Mouse (Mus musculus) frontal cortex, adult 2 months (tissue): ENCODE data around the gene Cstad. TPM values are rescaled to one million over a fixed set of nuclear protein-coding genes. Genes with fewer than 3 reads are reported as not detected.

Experiments
- DNase-seq, 2 experiments: peaks; one replicate each; pipeline ENCODE4 v3.0.0; 2022; ENCODE audit warnings: low spot score in 1 of 2; ENCODE audit errors: extremely low spot score in 1 of 2
- polyA plus RNA-seq: library from polyadenylated mRNA; depleted of rRNA; stranded (reverse); fragments of >200 nt; gene quantifications from 2 replicates; pipeline ENCODE4 v1.2.3, GENCODE M21; 2012

Gene Cstad
- polyA plus RNA-seq, 1 experiment: 5.7 TPM

DNA sequence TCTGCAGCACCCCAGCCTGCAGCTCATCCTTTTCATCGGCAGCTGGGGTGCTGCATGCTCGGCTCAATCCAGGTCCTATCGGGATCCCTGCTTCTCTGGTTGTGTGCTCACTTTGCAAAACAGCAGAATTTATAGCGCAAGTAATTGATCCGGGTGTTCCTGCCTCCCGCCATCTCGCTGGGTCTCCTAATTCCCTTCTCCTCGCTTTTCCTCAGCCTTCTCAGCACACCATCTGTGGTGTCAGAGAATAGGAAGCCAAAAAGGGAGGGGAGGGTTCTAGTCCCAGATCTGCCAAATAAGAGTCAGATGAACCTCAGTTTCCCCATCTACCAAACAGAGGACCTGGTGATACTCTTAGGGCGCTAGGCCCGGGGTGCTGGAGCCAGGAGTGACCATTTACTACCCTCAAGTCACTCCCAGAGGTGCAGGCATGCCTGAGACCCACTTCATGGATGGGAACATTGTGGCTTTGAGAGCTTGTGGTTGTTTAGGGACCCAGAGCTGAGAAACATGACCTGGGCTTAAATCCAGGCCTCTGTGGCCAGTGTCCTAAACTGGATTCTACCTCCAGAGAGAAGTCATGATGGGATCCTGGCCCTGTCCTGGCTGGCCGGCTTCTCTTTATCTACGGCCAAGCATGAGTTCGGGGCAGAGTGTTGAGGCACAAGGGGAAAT lies 1.1 kb upstream of the Cstad start:
- DNase-seq: peak in 1 of 2 experiments; percentile 60

DNA sequence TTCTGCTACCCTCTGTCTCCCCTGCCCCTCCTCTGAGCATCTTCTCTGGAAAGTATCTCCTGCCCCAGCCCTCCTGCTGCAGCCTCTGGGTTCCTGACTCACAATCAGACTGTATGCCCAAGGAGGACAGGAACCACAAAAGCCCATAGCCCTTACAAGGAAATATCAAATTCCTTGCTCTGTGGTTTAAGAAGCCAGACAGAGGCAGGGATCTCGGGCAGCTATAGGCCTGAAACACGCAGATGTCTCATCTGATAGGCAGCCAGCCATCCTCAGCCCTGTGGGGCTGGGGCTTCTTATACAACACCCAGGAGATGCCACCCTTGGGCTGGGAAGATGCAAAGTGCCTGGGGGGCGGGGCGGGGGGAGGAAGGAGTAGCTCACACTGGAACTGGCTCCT lies 956 bp downstream of the Cstad start:
- no peak for DNase-seq

DNA sequence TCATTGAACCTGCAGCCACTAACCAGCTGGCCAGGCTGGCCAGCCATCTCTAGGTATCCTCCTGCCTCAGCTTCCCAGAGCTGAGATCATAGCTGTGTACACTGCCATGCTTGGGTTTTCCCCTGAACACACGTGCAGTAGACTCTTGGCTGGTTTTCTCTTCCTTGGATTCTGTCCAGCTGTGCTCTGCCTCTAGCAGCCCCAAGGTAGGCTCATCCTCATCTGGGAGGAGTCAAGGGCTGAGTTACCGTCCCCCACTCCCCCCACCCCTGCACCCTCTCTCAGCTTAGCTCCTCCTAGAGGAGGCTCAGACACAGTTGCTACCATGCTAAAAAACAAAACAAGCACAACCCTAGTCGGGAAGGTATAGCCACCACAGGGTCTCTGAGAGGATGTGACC lies 4.8 kb downstream of the Cstad start:
- DNase-seq: no peak

DNA sequence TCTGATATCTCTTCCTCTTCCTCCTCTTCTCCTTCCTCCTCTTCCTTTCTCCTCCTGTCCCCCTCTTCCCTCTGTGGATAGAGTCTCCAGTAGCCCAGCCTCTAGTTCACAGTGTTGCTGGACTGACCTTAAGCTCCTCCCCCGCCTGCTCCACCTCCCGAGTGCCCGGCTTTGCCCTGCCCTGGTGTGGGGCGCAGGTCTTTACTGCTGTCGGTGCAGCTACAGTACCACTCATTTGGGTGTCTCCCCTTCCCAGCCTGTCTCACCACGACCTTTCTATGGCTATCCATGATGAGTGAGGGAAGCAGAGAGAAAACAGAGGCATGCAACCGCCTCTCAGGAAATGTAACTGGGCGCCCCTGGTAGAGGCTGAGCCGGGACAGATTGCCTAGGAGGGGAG lies 5.5 kb downstream of the Cstad start:
- DNase-seq: no peak

DNA sequence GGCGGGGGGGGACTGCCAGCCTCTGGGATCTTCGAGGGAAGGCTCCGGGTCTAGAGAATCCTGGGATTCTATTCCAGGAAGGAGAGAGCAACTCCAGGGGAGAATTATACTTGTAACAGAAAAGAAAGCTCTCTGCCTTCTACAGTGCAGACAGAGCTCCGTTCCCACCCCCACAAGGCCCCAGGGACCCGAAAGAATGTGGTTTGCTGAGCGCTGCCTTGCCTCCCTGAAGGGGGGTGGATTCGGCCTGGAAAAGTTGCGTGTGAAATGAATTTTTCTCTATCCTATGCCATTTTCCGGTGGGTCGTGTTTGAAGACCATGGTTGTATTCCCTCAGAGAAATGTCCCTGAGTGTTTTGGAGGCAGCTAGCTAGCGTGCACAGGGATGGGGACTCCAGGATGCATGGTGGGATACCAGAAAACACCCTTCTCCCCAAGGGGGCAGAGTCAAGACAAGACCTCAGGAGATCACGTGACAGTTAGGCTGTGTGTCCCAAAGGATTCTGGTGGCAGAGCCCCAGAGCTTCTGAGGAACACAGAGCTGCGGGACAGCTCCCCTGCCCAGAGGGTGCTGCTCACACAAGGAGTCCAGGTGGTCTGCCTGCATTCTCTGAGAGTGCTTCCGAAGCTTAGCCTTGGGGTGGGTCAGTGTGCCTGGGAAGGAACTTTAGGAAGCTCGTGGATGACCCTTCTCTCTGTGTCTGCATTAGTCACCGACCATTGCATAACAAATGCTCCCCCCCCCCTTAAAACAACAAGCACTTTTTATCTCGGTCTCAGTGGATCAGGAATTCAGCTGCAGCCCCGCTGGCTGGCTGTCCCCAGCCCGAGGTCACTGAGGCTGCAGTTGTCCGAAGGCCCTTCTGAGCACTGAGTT lies 6.4 kb downstream of the Cstad start:
- DNase-seq: peak in 1 of 2 experiments; percentile 52

DNA sequence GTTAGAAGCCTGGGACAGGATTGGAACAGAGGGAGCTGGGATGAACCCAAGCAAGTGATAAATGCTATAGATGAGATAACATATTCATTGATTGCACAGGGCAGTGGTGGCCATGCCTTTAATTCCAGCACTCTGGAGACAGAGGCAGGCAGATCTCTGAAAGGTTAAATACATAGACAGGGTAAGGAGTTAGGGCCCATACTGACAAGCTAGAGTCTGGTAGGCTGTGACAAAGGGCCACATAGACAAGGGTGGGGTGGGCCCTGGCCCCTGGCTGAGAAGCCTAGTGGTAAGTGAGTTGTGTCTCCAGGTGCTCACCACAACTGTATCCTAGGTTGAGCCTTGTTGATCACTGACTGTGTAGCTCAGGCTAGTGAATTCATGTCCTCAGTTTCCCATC lies 7.6 kb downstream of the Cstad start:
- DNase-seq: no peak

DNA sequence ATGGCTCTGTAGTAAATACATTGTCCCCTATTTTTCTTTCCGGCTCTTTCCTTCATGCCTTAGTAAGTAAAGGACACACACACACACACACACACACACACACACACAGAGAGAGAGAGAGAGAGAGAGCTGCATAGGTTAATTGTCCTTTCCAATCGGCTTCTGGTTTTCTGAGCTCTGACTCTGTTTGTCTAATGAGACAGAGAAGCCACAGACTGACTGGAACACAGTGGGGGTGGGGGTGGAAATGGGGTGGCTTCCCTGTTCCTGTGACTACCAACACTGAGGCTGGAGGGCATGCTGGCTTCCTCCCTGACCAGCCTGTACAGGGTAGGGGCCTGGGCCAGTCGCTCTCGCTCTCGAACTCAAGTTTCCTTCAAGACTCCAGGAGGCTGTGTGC lies 8.9 kb downstream of the Cstad start:
- no peak for DNase-seq

DNA sequence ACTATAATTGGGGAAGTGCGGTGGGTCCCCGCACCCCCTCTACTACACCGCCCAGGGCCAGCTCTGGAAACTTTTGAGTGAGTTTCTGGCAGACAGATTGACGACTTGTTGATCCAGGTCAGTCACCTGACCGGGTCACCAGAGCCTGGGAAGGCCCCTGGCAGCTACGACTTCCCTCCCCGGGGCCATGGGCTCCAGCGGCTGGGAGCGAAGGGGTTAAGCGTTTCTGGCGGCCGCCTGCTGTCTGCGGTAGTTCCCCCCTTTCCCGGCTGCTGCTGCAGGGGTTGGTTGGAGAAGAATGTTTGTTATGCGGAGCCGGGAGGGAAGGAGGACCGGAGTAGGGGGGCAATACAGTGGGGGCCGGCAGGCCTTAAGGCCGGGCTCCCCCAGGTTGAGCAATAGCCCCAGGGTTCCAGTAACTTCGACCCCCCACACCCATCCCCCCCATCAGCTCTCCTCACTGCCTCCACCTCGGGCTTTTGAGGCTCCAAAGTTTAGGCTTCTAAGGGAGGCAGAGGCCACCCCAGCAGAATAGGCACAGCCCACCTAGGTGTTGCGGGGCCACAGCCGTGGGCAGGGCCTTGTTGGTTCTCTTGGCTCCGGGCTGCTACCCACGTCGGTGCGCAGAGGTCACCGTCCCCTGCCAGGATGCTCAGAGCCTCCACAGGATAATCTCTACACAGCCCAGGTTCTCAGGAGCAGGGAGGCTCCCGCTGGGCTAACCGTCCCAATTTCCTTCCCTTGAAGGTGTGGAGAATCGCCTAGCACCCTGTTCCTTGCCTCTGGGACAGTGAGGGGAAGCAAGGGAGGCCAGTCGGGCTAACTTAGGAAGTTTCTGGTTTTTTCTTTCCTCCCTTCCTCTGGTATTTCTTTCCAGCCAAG lies 10.3 kb downstream of the Cstad start:
- DNase-seq: no peak

DNA sequence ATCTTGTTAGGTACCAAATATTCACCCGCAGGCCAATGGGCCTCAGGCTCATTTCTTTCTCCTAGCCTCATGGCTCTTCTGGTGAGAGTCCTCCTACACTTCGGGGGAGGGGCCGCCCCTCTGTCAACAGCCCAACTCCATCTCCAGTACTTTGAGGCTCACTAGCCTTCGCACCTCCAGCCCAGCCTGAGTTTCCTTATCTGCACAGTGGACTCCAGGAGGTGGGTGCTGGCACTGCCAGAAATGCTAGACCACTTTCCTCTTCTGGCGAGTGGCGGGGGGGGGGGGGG lies 10.9 kb downstream of the Cstad start:
- DNase-seq: no peak

DNA sequence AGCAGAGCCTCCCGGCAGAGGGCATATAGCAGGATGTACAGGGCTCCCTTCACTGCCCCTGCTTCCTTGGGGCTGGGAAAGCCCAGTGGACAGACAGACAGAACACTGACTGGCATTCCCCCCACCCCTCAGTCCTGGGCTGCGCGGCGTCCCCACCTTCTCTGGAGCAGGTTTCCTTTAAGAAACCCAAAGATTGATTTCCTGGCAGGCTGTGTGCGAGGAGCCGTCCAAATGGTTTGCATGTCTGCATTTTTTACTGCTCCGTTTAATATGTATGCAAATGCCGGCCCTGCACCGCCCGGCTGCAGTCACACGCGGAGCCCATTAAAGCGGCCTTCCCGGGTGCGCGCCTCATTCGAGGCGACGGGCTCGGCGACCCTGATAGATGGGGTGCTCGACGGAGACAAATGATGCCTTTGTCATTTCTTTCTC lies 11.8 kb downstream of the Cstad start:
- DNase-seq: no peak

DNA sequence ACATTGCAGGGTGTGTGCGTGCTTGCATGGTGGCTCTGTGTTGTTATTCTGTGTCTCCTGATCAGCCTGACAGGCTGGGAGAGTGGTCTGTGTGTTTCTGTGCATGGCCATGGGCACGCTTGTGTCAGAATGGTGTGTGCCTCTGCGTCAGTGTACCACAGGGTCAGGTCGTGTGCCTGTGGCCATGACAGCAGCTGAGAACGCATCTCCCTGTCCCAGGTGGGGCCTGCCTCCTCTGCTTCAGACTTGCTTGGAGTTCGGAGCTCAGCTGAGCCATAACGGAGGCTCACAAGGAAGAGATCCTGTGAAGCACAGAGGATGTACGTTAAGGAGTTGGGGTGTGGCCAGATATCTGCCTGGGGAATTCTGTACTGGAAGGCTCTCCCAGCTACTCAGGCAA lies 13.1 kb downstream of the Cstad start:
- no peak for DNase-seq

DNA sequence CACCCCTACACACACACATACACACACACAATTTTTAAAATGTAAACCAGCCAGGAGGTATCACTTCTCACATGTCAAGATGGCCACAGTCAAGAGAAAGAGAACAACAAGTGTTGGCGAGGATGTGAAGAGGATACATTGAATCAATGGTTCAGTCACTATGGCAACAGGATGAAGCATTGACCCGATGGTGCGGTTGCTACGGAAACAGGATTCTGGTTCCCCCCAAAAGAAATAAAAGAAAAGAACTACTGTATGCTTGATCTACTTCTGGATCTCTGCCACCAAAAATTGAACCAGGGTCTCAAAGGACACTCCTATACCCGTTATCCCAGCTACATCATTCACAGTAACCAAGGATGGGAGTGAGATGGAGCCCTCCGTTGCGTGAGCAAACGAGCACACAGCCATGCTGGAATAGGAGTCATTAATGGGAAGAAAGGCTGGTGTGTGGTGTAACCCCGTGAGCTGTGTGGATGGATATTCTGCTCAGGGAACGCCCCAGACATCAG lies 13.9 kb downstream of the Cstad start:
- DNase-seq: no peak

DNA sequence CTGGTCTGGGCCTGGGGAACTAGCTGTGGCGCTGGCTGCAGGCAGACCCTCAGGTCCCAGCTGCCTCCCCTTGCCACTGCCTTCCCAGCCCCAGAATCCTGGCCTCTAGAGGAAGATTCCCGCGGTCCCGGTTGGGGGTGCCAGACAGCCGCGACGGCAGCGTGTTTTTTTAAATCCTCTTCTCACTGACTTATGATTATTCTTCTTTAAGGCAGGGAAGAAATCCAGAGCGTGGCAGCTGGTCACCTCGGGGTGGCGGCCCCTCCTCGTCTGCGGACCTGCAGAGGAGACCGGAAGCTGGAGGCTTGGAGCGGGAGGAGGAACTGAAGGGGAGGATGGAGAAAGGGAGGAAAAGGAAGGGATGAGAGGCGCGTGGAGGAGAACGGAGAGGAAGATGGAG lies 18.7 kb downstream of the Cstad start:
- peak; percentile 41 to 76 for DNase-seq

DNA sequence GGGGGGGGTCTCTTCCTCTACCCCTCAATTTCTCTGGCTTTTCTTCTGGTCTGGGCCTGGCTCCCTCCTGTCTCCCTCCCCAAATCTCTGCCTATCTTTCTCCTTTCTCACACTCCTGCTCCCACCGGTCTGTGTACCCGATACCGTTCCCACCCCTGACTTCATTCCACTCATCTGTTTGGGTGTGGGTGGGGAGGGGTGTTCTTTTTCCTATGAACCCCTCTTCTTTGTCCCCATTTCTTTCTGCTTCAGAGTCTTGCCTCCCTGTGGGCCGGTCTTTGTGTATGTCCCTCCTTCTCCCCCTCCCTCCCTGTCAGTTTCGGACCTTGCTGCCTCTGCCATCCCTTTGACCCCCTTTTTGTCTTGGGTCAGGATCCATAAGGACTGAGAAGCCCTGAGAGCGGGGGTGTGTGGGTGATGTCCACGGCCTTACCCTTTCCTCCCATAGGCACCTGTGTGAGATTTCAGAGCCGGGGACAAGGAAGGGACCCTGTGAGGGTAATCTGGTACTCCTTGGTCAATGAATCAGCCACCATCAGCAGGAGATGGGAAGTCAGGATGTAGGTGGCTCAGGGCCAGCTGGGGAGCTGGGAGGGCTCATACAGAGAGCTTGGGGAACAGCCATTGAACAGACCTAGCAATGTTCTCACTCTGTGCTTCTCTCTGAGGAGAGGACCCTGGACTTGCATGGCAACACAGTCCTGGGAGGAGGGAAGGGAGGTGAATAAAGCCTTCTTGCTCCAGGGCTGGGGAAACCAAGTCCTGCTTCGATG lies 19.5 kb downstream of the Cstad start:
- DNase-seq: no peak

DNA sequence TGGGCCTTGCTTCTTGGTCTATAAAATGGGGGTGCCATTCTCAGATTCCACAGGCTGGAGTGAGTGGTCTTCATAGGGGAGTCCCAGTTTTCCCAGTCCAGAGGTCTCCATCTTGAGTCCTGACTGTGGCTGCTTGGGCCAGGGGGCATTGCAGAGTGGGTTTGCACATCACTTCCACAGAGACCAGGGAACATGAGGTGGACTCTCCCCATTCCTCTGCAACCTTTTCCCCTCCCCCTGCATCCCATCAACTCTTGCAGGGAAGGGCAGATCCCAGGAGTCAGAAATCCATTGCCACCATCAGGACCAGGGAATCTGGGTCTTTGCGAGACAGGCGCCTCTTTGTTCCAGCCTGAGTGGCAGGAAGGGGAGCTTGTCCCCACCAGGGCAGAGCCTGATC lies 21.0 kb downstream of the Cstad start:
- DNase-seq: no peak

DNA sequence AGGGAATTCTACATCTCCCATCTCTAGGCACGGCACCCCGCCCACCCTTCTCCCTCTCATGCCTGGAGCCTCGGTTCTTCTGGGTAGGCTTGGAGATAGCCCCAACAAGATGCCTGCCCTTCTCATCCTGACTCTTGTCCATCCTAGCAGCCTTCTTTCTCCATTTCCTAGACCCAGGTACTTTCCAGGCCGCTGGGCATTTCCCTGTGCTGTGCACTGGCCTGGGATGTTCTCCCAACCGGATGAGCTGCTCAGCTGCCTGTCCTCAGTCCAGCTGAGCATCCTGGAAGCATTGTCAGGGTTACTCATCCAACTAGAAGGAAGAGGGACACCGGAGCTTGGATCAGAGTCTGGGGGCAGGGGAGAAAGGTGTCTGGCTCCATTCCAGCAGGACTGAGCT lies 21.6 kb downstream of the Cstad start:
- DNase-seq: no peak

DNA sequence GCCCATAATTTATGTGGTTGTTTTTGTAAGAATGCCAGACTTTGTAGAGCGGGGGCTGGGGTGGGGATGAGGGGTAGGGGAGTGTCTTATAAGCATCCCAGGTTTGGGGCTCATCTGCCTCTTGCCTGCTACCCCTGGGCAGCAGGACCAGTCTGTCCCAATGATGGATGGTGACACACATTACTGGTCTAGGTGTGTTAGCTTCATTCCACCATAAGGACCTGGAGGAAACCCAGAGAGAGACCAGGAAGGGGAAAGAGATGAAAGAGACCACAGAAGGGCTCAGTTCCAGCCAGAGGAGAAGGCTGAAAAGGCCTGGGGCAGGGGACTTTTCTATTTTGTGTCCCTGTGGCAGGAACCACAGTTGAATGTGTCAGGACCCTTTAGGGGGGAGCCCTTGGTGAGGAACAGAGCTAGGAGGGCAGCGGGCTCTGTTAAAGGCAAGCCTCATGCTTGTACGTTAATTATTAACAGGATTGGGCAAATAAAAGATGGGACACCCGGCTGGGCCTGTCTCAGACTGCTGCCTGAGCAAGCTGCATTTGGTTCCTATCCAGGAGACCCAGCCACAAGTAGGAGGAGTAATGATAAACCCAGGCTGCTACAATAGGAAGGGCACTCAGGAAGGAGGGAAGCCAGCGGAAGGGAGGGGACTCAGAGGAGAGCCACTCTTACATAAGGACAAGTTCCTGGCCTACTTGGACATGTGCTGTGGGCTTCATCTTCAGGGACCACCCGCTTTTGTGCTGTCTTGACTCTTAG lies 23.8 kb downstream of the Cstad start:
- no peak for DNase-seq

DNA sequence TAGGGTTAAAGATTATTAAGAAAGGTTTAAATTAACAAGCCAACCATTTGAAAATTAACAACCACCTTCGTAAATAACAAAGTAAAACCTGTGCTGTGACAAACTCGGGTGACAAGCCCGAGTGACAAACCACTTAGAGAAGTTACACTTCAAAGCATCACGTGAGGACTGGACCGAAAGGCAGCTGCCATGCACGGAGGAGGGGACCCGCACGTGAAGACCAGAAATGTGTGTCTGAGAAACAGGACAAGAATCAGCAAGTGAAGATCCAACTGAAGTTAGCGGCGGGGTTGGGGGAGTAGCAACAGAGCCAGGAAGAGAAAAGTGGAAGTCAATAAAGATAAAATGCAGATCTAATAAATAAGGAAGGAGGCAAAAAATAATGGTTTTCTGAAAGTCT lies 29.0 kb downstream of the Cstad start:
- no peak for DNase-seq

DNA sequence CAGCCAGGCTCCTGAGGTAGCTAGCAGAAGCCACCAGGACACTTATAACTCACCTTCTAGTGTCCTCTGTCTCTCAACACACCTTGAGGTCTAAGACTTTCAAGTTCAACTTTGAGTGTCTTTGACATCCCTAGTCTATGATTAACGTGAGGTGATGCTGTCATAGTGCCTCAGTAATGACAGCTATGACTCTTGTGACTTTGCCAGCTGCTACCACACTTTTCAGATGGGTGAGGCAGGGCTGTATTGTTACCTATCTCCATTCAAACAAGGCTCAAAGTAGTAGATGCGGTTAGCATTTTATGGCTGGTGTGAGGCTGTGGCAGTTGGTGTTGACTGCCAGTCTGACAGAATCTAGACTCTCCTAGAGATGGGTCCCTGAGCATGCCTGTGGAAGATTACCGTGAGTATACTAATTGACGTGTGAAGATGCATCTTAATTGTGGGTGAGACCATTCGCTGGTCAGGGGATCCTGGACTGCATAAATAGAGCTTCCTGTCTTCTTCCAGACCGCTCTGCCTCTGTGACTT lies 30.5 kb downstream of the Cstad start:
- DNase-seq: no peak
